Mouse (Mus musculus): ENCODE measurements around the gene Gm9918. TPM values are rescaled to one million over a fixed set of nuclear protein-coding genes. Genes with fewer than 3 reads are reported as not detected.

Gene Gm9918
- polyA plus RNA-seq, 1 experiment = 0.30 TPM

DNA sequence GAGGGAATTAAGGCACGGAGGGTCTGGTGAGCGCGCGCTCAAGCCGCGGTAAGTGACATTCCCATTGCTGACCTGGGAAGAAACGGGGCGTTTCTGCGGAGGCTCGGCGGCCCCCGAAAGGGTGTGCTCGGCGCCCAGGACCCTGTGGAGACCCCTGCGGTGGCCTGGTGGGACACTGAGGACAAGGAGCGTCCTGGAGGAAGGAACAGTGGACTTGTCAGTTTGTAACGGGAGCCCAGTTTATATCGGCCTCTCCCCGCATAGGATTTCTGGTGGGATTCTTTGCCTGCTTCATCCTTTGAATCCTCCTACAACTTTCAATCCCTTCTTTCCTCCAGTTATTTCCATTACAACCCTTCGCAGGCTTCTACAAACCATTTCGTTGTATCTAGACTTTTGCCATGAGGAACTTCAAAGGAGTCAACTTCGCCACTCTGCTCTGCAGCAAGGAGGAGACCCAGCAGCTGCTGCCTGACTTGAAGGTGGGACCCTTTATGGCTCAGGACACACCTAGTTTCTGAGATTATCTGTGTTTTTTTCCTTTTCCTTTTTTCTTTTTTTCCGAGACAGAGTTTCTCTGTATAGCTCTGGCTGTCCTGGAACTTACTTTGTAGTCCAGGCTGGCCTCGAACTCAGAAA is 26.1 kb downstream of the Gm9918 start:
- peaks cover 5% of the 10 kb centered on the region; the same call in 1 of the 2 replicates for H3K36me3 ChIP-seq (ENCODE audit: control insufficient read depth, insufficient read depth, low read length)
- 5% methylated on average over 24 of the region's 24 CpGs for WGBS
- TF ChIP-seq POLR2A (IDR thresholded peaks at IDR 0.05; ENCODE audit: control insufficient read depth, extremely low read depth, insufficient read depth, low read length, poor library complexity) (no peak), CTCF (IDR thresholded peaks at IDR 0.05; ENCODE audit: borderline replicate concordance, control insufficient read depth, extremely low read depth, insufficient read depth, low read length, poor library complexity) (no peak)
- peak overlapping the region; percentile 74 for H3K4me3 ChIP-seq (ENCODE audit: control insufficient read depth, insufficient read depth, low read length)
- H3K27ac ChIP-seq (ENCODE audit: control insufficient read depth, insufficient read depth, low read length) = no peak overlapping the region
- DNase-seq = no peak
- H3K27me3 ChIP-seq (ENCODE audit: control insufficient read depth, insufficient read depth, low read length) = no peaks in the 10 kb centered on the region
- 0 out of 2 replicates have a peak, but pooled peaks cover 3% of the 10 kb centered on the region for H3K4me1 ChIP-seq (replicated peaks; ENCODE audit: control insufficient read depth, insufficient read depth, low read length)

- Histone ChIP-seq H3K36me3 (ENCODE audit: control insufficient read depth, insufficient read depth, low read length) (peaks cover 24% of the 10 kb centered on the region), H3K27ac (ENCODE audit: control insufficient read depth, insufficient read depth, low read length) (no peak overlapping the region), H3K4me1 (replicated peaks; ENCODE audit: control insufficient read depth, insufficient read depth, low read length) (no peaks in the 10 kb centered on the region), H3K4me3 (ENCODE audit: control insufficient read depth, insufficient read depth, low read length) (no peak overlapping the region), H3K27me3 (ENCODE audit: control insufficient read depth, insufficient read depth, low read length) (no peaks in the 10 kb centered on the region)
- no peak for DNase-seq
- no peak for TF ChIP-seq CTCF (IDR thresholded peaks at IDR 0.05; ENCODE audit: borderline replicate concordance, control insufficient read depth, extremely low read depth, insufficient read depth, low read length, poor library complexity)
- TF ChIP-seq POLR2A (IDR thresholded peaks at IDR 0.05; ENCODE audit: control insufficient read depth, extremely low read depth, insufficient read depth, low read length, poor library complexity) = no peak
- 95% methylated on average over 6 of the region's 6 CpGs for WGBS
Measured at GRCm38 (mm10) chr15:102302542-102302941, 32.2 kb downstream of the Gm9918 start.

DNA sequence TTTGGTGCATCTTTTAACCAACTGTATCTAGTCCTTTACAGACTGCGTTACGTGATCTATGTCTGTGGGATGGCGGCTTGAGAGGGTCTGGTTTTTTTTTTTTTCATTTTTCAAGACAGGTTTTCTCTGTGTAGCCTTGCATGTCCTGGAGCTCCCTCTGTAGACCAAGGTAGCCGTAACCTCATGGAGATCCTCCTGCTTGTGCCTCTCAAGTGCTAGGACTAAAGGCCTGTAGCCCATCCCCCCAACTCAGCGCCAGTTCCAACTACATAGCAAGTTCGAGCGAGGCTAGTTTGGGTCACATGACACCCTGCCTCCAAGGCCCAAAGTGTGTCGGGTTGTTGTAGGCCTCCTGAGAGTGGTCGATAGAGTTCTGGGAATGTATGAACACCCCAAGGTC is 38.4 kb downstream of the Gm9918 start:
- DNase-seq = no peak
- Histone ChIP-seq H3K27me3 (ENCODE audit: control insufficient read depth, insufficient read depth, low read length) (no peaks in the 10 kb centered on the region), H3K36me3 (ENCODE audit: control insufficient read depth, insufficient read depth, low read length) (peaks cover 53% of the 10 kb centered on the region), H3K4me3 (ENCODE audit: control insufficient read depth, insufficient read depth, low read length) (no peak overlapping the region), H3K27ac (ENCODE audit: control insufficient read depth, insufficient read depth, low read length) (no peak overlapping the region), H3K4me1 (replicated peaks; ENCODE audit: control insufficient read depth, insufficient read depth, low read length) (0 out of 2 replicates have a peak, but pooled peaks cover 2% of the 10 kb centered on the region)
- 97% methylated on average over 9 of the region's 9 CpGs for WGBS
- TF ChIP-seq CTCF (IDR thresholded peaks at IDR 0.05; ENCODE audit: borderline replicate concordance, control insufficient read depth, extremely low read depth, insufficient read depth, low read length, poor library complexity) (no peak), POLR2A (IDR thresholded peaks at IDR 0.05; ENCODE audit: control insufficient read depth, extremely low read depth, insufficient read depth, low read length, poor library complexity) (no peak)

GRCm38 (mm10) chr15:102310074-102310845 is 39.9 kb downstream of the Gm9918 start:
- WGBS = 94% methylated on average over 10 of the region's 10 CpGs
- DNase-seq = no peak
- H3K27me3 ChIP-seq (ENCODE audit: control insufficient read depth, insufficient read depth, low read length) = no peaks in the 10 kb centered on the region

DNA sequence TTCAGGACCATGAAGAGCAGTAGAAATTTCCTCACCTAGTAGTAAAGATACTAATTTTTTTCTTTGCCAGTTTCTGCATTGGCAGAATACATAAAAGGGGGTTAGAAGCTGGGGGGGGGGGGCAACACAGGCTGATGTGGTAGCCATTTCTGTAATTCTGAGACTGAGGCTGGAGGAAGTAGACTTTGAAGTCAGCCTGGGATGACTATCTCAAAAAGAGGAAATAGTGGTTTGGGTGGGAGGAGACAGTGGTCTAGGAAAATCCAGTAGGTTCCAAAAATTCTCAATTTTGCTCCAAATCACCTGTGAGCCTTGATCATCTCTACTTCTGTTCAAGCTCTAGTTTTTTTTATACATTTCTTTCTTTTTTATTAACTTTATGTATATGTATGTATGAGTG is 41.1 kb downstream of the Gm9918 start:
- Histone ChIP-seq H3K27me3 (ENCODE audit: control insufficient read depth, insufficient read depth, low read length) (no peaks in the 10 kb centered on the region), H3K4me3 (ENCODE audit: control insufficient read depth, insufficient read depth, low read length) (no peak overlapping the region), H3K36me3 (ENCODE audit: control insufficient read depth, insufficient read depth, low read length) (peaks cover 35% of the 10 kb centered on the region), H3K27ac (ENCODE audit: control insufficient read depth, insufficient read depth, low read length) (no peak overlapping the region), H3K4me1 (replicated peaks; ENCODE audit: control insufficient read depth, insufficient read depth, low read length) (0 out of 2 replicates have a peak, but pooled peaks cover 2% of the 10 kb centered on the region)
- no peak for TF ChIP-seq POLR2A (IDR thresholded peaks at IDR 0.05; ENCODE audit: control insufficient read depth, extremely low read depth, insufficient read depth, low read length, poor library complexity)
- no peak for TF ChIP-seq CTCF (IDR thresholded peaks at IDR 0.05; ENCODE audit: borderline replicate concordance, control insufficient read depth, extremely low read depth, insufficient read depth, low read length, poor library complexity)
- DNase-seq = no peak

More at GRCm38 (mm10) chr15:102310074-102310845, 39.9 kb downstream of the Gm9918 start:
- H3K4me1 ChIP-seq (replicated peaks; ENCODE audit: control insufficient read depth, insufficient read depth, low read length) = 0 out of 2 replicates have a peak, but pooled peaks cover 2% of the 10 kb centered on the region
- no peak overlapping the region for H3K4me3 ChIP-seq (ENCODE audit: control insufficient read depth, insufficient read depth, low read length)
- no peak for TF ChIP-seq CTCF (IDR thresholded peaks at IDR 0.05; ENCODE audit: borderline replicate concordance, control insufficient read depth, extremely low read depth, insufficient read depth, low read length, poor library complexity)
- TF ChIP-seq POLR2A (IDR thresholded peaks at IDR 0.05; ENCODE audit: control insufficient read depth, extremely low read depth, insufficient read depth, low read length, poor library complexity) = no peak
- H3K36me3 ChIP-seq (ENCODE audit: control insufficient read depth, insufficient read depth, low read length) = peaks cover 48% of the 10 kb centered on the region
- H3K27ac ChIP-seq (ENCODE audit: control insufficient read depth, insufficient read depth, low read length) = no peak overlapping the region

GRCm38 (mm10) chr15:102315292-102315691 is 44.9 kb downstream of the Gm9918 start:
- no peak overlapping the region for H3K27ac ChIP-seq (ENCODE audit: control insufficient read depth, insufficient read depth, low read length)
- peaks cover 21% of the 10 kb centered on the region for H3K36me3 ChIP-seq (ENCODE audit: control insufficient read depth, insufficient read depth, low read length)

More at GRCm38 (mm10) chr15:102315292-102315691, 44.9 kb downstream of the Gm9918 start:
- Histone ChIP-seq H3K4me1 (replicated peaks; ENCODE audit: control insufficient read depth, insufficient read depth, low read length) (0 out of 2 replicates have a peak, but pooled peaks cover 2% of the 10 kb centered on the region), H3K27me3 (ENCODE audit: control insufficient read depth, insufficient read depth, low read length) (no peaks in the 10 kb centered on the region), H3K4me3 (ENCODE audit: control insufficient read depth, insufficient read depth, low read length) (no peak overlapping the region)
- 91% methylated on average over 8 of the region's 8 CpGs for WGBS
- DNase-seq = no peak
- TF ChIP-seq CTCF (IDR thresholded peaks at IDR 0.05; ENCODE audit: borderline replicate concordance, control insufficient read depth, extremely low read depth, insufficient read depth, low read length, poor library complexity) (no peak), POLR2A (IDR thresholded peaks at IDR 0.05; ENCODE audit: control insufficient read depth, extremely low read depth, insufficient read depth, low read length, poor library complexity) (no peak)
